Mouse (Mus musculus): ENCODE results near the gene Mlxip. TPM values are rescaled to one million over a fixed set of nuclear protein-coding genes. Genes with fewer than 3 reads are reported as not detected.

Gene Mlxip
- polyA plus RNA-seq, 1 experiment from 2014 or later: 9.1 TPM

GRCm38 (mm10) chr5:123388452-123388851 is 6.1 kb upstream of the Mlxip start:
- no peak overlapping the region for H3K4me2 ChIP-seq
- no peaks in the 10 kb centered on the region for H3K9me3 ChIP-seq (replicated peaks)
- H3K4me3 ChIP-seq: no peak overlapping the region
- H3K27ac ChIP-seq: no peak overlapping the region
- H3K36me3 ChIP-seq: no peaks in the 10 kb centered on the region
- WGBS: 27% methylated on average over 3 of the region's 3 CpGs
- no peak overlapping the region for H3K9ac ChIP-seq
- H3K27me3 ChIP-seq: no peaks in the 10 kb centered on the region
- H3K4me1 ChIP-seq (replicated peaks): peaks cover 10% of the 10 kb centered on the region
- no peak for ATAC-seq (replicated peaks; ENCODE audit: insufficient number of reproducible peaks, insufficient read depth, low FRiP score, low read depth)

GRCm38 (mm10) chr5:123390536-123391441 is 3.8 kb upstream of the Mlxip start:
- H3K27me3 ChIP-seq: no peaks in the 10 kb centered on the region
- H3K4me3 ChIP-seq: peak overlapping the region; percentile 47
- H3K4me1 ChIP-seq (replicated peaks): peaks cover 22% of the 10 kb centered on the region
- H3K36me3 ChIP-seq: no peaks in the 10 kb centered on the region
- peak overlapping the region; percentile 68 for H3K4me2 ChIP-seq
- WGBS: 9% methylated on average over 17 of the region's 17 CpGs
- H3K9me3 ChIP-seq (replicated peaks): no peaks in the 10 kb centered on the region
- ATAC-seq (replicated peaks; ENCODE audit: insufficient number of reproducible peaks, insufficient read depth, low FRiP score, low read depth): no peak
- peak overlapping the region; percentile 24; the same call in 1 of the 2 replicates for H3K9ac ChIP-seq
- no peak overlapping the region for H3K27ac ChIP-seq

- Histone ChIP-seq H3K4me2 (peak overlapping the region; percentile 68), H3K4me3 (peak overlapping the region; percentile 47), H3K27me3 (no peaks in the 10 kb centered on the region), H3K9me3 (replicated peaks) (no peaks in the 10 kb centered on the region), H3K9ac (peak overlapping the region; percentile 23; the same call in 1 of the 2 replicates), H3K4me1 (replicated peaks) (peaks cover 28% of the 10 kb centered on the region), H3K36me3 (no peaks in the 10 kb centered on the region), H3K27ac (no peak overlapping the region)
- no peak for ATAC-seq (replicated peaks; ENCODE audit: insufficient number of reproducible peaks, insufficient read depth, low FRiP score, low read depth)
- 12% methylated on average over 5 of the region's 5 CpGs for WGBS
Measured at GRCm38 (mm10) chr5:123391442-123391809, 3.2 kb upstream of the Mlxip start.

GRCm38 (mm10) chr5:123393786-123394302 is 754 bp upstream of the Mlxip start:
- Histone ChIP-seq H3K27ac (peak overlapping the region; percentile 91), H3K4me3 (peak overlapping the region; percentile 90), H3K9ac (peak overlapping the region; percentile 94; the same call in 1 of the 2 replicates), H3K27me3 (no peaks in the 10 kb centered on the region), H3K4me1 (replicated peaks) (peaks cover 51% of the 10 kb centered on the region), H3K9me3 (replicated peaks) (no peaks in the 10 kb centered on the region), H3K36me3 (no peaks in the 10 kb centered on the region), H3K4me2 (peak overlapping the region; percentile 94)
- WGBS: 9% methylated on average over 5 of the region's 5 CpGs
- no peak for ATAC-seq (replicated peaks; ENCODE audit: insufficient number of reproducible peaks, insufficient read depth, low FRiP score, low read depth)

- peak; percentile 5; the same call in 1 of the 2 replicates for ATAC-seq (replicated peaks; ENCODE audit: insufficient number of reproducible peaks, insufficient read depth, low FRiP score, low read depth)
Measured at GRCm38 (mm10) chr5:123394957-123395881, 621 bp downstream of the Mlxip start.

GRCm38 (mm10) chr5:123396901-123397464 is 2.4 kb downstream of the Mlxip start:
- Histone ChIP-seq H3K36me3 (no peaks in the 10 kb centered on the region), H3K4me3 (peak overlapping the region; percentile 90; the same call in 1 of the 2 replicates), H3K27me3 (no peaks in the 10 kb centered on the region), H3K4me2 (peak overlapping the region; percentile 94), H3K9ac (peak overlapping the region; percentile 94; the same call in 1 of the 2 replicates), H3K4me1 (replicated peaks) (peaks cover 45% of the 10 kb centered on the region), H3K27ac (peak overlapping the region; percentile 44; the same call in 1 of the 2 replicates), H3K9me3 (replicated peaks) (no peaks in the 10 kb centered on the region)
- WGBS: 46% methylated on average over 8 of the region's 8 CpGs
- no peak for ATAC-seq (replicated peaks; ENCODE audit: insufficient number of reproducible peaks, insufficient read depth, low FRiP score, low read depth)

More at GRCm38 (mm10) chr5:123394957-123395881, 621 bp downstream of the Mlxip start:
- no peaks in the 10 kb centered on the region for H3K27me3 ChIP-seq
- H3K9me3 ChIP-seq (replicated peaks): no peaks in the 10 kb centered on the region
- under 1% methylated on average over 64 of the region's 65 CpGs for WGBS
- peaks cover 51% of the 10 kb centered on the region for H3K4me1 ChIP-seq (replicated peaks)
- peak overlapping the region; percentile 94 for H3K4me2 ChIP-seq
- peak overlapping the region; percentile 94 for H3K9ac ChIP-seq
- peak overlapping the region; percentile 90 for H3K4me3 ChIP-seq
- no peaks in the 10 kb centered on the region for H3K36me3 ChIP-seq
- peak overlapping the region; percentile 91 for H3K27ac ChIP-seq

- peaks cover 45% of the 10 kb centered on the region for H3K4me1 ChIP-seq (replicated peaks)
- H3K27me3 ChIP-seq: no peaks in the 10 kb centered on the region
- WGBS: 57% methylated on average over 11 of the region's 11 CpGs
- no peaks in the 10 kb centered on the region for H3K36me3 ChIP-seq
- H3K9me3 ChIP-seq (replicated peaks): no peaks in the 10 kb centered on the region
- 0 out of 2 replicates have a peak overlapping the region, but pooled peaks have one; percentile 44 for H3K27ac ChIP-seq
- no peak for ATAC-seq (replicated peaks; ENCODE audit: insufficient number of reproducible peaks, insufficient read depth, low FRiP score, low read depth)
- peak overlapping the region; percentile 90; the same call in 1 of the 2 replicates for H3K4me3 ChIP-seq
- peak overlapping the region; percentile 94 for H3K4me2 ChIP-seq
- H3K9ac ChIP-seq: no peak overlapping the region
Measured at GRCm38 (mm10) chr5:123397786-123398185, 3.2 kb downstream of the Mlxip start.

- H3K4me3 ChIP-seq: no peak overlapping the region
- ATAC-seq (replicated peaks; ENCODE audit: insufficient number of reproducible peaks, insufficient read depth, low FRiP score, low read depth): no peak
- WGBS: 91% methylated on average over 4 of the region's 4 CpGs
- H3K27me3 ChIP-seq: no peaks in the 10 kb centered on the region
- H3K4me2 ChIP-seq: no peak overlapping the region
- no peak overlapping the region for H3K9ac ChIP-seq
- H3K36me3 ChIP-seq: no peaks in the 10 kb centered on the region
- H3K27ac ChIP-seq: no peak overlapping the region
- no peaks in the 10 kb centered on the region for H3K9me3 ChIP-seq (replicated peaks)
- peaks cover 37% of the 10 kb centered on the region for H3K4me1 ChIP-seq (replicated peaks)
Measured at GRCm38 (mm10) chr5:123398856-123399498, 4.4 kb downstream of the Mlxip start.

- 81% methylated on average over 3 of the region's 3 CpGs for WGBS
Measured at GRCm38 (mm10) chr5:123404480-123404879, 9.9 kb downstream of the Mlxip start.

GRCm38 (mm10) chr5:123406952-123407351 is 12.4 kb downstream of the Mlxip start:
- 48% methylated on average over 2 of the region's 2 CpGs for WGBS
- H3K4me3 ChIP-seq: no peak overlapping the region
- H3K36me3 ChIP-seq: peaks cover 7% of the 10 kb centered on the region
- H3K9me3 ChIP-seq (replicated peaks): no peaks in the 10 kb centered on the region
- H3K4me1 ChIP-seq (replicated peaks): peaks cover 12% of the 10 kb centered on the region
- no peak overlapping the region for H3K9ac ChIP-seq
- no peaks in the 10 kb centered on the region for H3K27me3 ChIP-seq
- no peak overlapping the region for H3K4me2 ChIP-seq
- no peak for ATAC-seq (replicated peaks; ENCODE audit: insufficient number of reproducible peaks, insufficient read depth, low FRiP score, low read depth)
- no peak overlapping the region for H3K27ac ChIP-seq

More at GRCm38 (mm10) chr5:123404480-123404879, 9.9 kb downstream of the Mlxip start:
- Histone ChIP-seq H3K36me3 (no peaks in the 10 kb centered on the region), H3K9ac (no peak overlapping the region), H3K4me3 (no peak overlapping the region), H3K4me1 (replicated peaks) (peaks cover 12% of the 10 kb centered on the region), H3K27ac (no peak overlapping the region), H3K9me3 (replicated peaks) (no peaks in the 10 kb centered on the region), H3K27me3 (no peaks in the 10 kb centered on the region), H3K4me2 (no peak overlapping the region)
- ATAC-seq (replicated peaks; ENCODE audit: insufficient number of reproducible peaks, insufficient read depth, low FRiP score, low read depth): no peak
